Mouse (Mus musculus) kidney, embryonic 14.5 days (tissue): Measurements from ENCODE around the gene Aunip. TPM values are rescaled to one million over a fixed set of nuclear protein-coding genes. Genes with fewer than 3 reads are reported as not detected.

Experiments used
- ATAC-seq: fragments of 200-750 bp; cut with Nextera tagmentation; 2 replicates; pipeline ENCODE4 v1.8.0; 2017; ENCODE audit warnings: moderate number of reproducible peaks, mild to moderate bottlenecking, moderate TSS enrichment, moderate library complexity; ENCODE audit not compliant: low FRiP score, low TSS enrichment
- H3K27ac ChIP-seq: fragments of 300-500 bp; sonication (generic); 2 replicates; pipeline ENCODE4 v1.5.1; 2014; ENCODE audit warnings: low read depth, mild to moderate bottlenecking, low read length, moderate library complexity, mixed read lengths
- H3K27me3 ChIP-seq: fragments of 300-500 bp; sonication (generic); 2 replicates; pipeline ENCODE4 v1.6.1; 2014; ENCODE audit warnings: mild to moderate bottlenecking, low read length; ENCODE audit not compliant: control insufficient read depth, insufficient read depth
- H3K36me3 ChIP-seq: fragments of 300-500 bp; sonication (generic); 2 replicates; pipeline ENCODE4 v1.6.1; 2014; ENCODE audit warnings: low read length, mixed read lengths; ENCODE audit not compliant: control insufficient read depth, insufficient read depth
- H3K4me1 ChIP-seq: fragments of 300-500 bp; sonication (generic); 2 replicates; pipeline ENCODE4 v1.6.1; 2014; ENCODE audit warnings: low read length, mixed read lengths; ENCODE audit not compliant: control insufficient read depth, insufficient read depth
- H3K4me2 ChIP-seq: fragments of 300-500 bp; sonication (generic); replicated peaks from 2 replicates; pipeline ENCODE4 v1.6.1; 2014; ENCODE audit warnings: low read depth, mild to moderate bottlenecking, low read length
- H3K4me3 ChIP-seq: fragments of 300-500 bp; sonication (generic); 2 replicates; pipeline ENCODE4 v1.5.1; 2014; ENCODE audit warnings: mild to moderate bottlenecking, low read length
- H3K9ac ChIP-seq: fragments of 300-500 bp; sonication (generic); 2 replicates; pipeline ENCODE4 v1.6.1; 2014; ENCODE audit warnings: low read depth, mild to moderate bottlenecking, low read length, moderate library complexity
- H3K9me3 ChIP-seq: fragments of 300-500 bp; sonication (generic); 2 replicates; pipeline ENCODE4 v1.6.1; 2016; ENCODE audit warnings: low read length; ENCODE audit not compliant: control insufficient read depth
- WGBS: fragments of 180-500 bp; shearing (Covaris S2); extraction: QIAGEN DNeasy Blood & Tissue Kit; methylation state at CpG from one replicate; pipeline ENCODE4 v1.1.7; 2014; 5-methylcytosine and 5-hydroxymethylcytosine counted together
- polyA plus RNA-seq: library from polyadenylated mRNA; unstranded; fragments of >200 nt; fragmentation: Nextera tagmentation; extraction: Ambion mirVana; gene quantifications from 2 replicates; pipeline ENCODE4 v1.2.1, GENCODE M21; 2014

The Aunip gene
- polyA plus RNA-seq, 1 experiment from 2014 or later: 5.9 TPM

DNA sequence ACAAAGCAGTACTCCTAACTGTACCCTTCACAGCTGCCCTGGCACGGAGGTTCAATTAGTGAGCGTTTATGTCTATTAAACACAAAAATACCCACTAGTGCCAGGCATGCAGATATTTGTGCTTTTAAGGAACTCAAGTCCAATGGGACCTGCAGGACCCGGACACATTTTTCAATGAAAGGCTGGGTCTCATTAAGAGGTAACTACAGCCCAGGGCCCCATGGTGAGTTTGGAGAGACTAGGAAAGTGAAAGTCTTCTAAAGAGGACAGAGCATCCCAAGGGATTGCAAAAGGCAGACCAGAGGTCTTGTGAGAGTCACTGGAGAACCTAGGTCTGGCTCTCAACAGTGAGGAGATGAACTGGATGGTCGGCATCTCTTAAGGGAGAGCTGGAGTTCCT is 22.6 kb downstream of the Aunip start:
- Histone ChIP-seq H3K4me1 (peaks cover 10% of the 10 kb centered on the region), H3K36me3 (peaks cover 27% of the 10 kb centered on the region), H3K9me3 (no peaks in the 10 kb centered on the region), H3K27ac (no peak overlapping the region), H3K4me2 (peak overlapping the region; percentile 94; the same call in 1 of the 2 replicates), H3K4me3 (peak overlapping the region; percentile 98; the same call in 1 of the 2 replicates), H3K9ac (peak overlapping the region; percentile 86; the same call in 1 of the 2 replicates), H3K27me3 (no peaks in the 10 kb centered on the region)
- 88% methylated on average over 4 of the region's 4 CpGs for WGBS
- ATAC-seq: no peak

DNA sequence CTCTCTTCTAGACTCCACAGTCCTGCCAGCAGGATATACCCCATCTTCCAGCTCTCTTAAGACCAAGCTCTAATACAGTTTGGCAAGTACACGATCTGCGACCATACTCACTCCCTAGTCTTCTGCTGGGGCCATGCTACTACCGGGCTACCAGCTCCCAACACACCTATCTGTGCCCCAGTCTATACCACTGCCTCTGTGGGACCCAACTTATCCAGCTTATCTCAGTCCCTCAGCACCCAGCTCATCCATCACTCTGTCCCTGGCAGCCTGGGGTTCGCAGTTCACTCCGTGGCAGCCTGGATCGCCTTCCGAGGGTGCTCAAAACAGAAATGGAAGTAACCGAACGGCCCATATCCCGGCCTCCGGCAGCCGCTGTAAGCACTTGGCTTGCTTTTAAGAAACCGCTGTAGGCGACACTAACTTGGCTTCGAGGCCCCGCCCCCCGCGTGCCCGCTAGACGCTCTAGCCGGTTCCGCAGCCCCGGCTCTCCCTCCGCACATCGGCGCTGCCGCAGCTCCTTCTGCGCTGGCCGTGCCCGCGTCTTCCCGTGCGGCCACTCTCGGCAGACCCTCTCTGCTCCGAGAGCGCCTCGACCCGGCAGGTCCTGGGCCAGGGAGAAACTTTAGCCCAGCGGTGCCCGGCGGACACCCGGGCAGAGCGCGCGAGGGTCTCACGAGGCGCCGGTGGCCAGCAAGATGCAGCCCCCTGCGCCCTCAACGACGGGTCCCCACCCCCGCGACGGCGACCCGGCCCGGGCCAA is 23.5 kb downstream of the Aunip start:
- Histone ChIP-seq H3K9ac (peak overlapping the region; percentile 86), H3K27me3 (no peaks in the 10 kb centered on the region), H3K9me3 (no peaks in the 10 kb centered on the region), H3K4me2 (peak overlapping the region; percentile 94), H3K4me3 (peak overlapping the region; percentile 98), H3K36me3 (peaks cover 25% of the 10 kb centered on the region), H3K4me1 (peaks cover 10% of the 10 kb centered on the region), H3K27ac (peak overlapping the region; percentile 90)
- ATAC-seq: peak; percentile 20
- WGBS: under 1% methylated on average over 55 of the region's 57 CpGs

DNA sequence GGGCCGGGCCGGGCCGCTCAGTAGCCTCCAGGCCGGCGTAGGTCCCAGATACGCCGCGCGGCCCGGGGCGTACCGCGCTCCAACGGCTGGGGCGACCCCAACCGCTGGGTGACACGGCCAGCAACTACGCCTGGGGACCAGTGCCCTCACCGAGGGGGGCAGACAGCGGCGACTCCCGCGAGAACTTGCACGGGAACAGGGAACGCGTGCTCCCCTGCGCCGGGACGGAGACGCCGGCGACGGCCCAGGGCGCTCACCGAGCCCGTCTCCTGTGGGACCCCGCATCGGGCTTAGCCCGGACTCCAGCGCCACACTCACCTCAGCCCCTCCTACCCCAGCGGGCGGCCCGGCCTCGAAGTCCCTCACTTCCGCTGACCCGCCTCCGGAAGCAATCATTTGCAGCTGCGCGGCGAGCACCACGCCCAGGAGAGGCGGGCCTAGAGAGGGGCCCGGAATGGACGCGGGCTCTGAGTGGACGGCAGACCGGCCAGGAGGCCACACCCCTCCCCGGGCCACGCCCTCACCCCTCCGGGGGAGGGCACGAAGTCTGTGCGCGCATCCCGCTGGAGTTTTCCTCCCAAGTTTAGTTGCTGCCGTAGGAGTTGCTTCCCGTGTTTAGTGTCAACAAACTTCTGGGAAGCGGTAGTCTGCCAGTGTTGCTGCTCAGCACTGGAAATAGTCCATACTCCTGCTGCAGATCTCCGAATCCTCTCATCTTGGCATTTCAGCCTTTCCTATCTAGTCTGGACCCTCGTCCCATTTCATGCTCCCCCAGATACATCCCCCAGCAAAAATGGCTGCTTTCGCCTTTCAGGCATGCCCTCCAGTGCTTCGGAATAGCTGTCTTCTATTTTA is 24.4 kb downstream of the Aunip start, which contains the start of gene Mtfr1l:
Gene Mtfr1l (minus strand): TSS at position 456 of the 855 bp plus-strand sequence.
- peak within 1 kb of the TSS; percentile 90 for H3K27ac ChIP-seq
- H3K4me2 ChIP-seq: peak within 1 kb of the TSS; percentile 94
- H3K9ac ChIP-seq: peak within 1 kb of the TSS; percentile 86
- ATAC-seq: peak; percentile 98
- H3K4me3 ChIP-seq: peak within 1 kb of the TSS; percentile 98
- under 1% methylated on average over 64 of the region's 71 CpGs for WGBS
- H3K27me3 ChIP-seq: no peaks in the 10 kb centered on the region
- H3K4me1 ChIP-seq: peaks cover 10% of the 10 kb centered on the region
- H3K9me3 ChIP-seq: no peaks in the 10 kb centered on the region
- peaks cover 24% of the 10 kb centered on the region for H3K36me3 ChIP-seq

DNA sequence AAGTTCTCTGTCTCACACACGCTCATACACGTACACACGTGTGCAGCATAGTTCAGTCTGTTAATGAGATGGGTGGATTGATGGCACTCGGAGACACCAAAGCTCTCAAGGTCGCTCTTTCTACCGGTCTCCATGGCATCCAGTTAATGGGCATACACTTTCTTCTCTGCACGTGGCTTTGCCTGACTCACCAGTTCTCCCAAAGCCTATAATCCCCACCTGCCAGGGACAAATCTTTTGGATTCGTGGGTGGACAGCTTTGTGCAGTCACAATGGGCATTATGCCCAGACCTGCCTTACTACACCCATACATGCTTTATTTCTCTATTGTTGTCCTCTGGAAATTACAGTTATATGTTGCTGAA is 25.0 kb downstream of the Aunip start:
- Histone ChIP-seq H3K4me3 (peak overlapping the region; percentile 98), H3K4me1 (peaks cover 10% of the 10 kb centered on the region), H3K27ac (peak overlapping the region; percentile 68; the same call in 1 of the 2 replicates), H3K4me2 (peak overlapping the region; percentile 92), H3K9ac (peak overlapping the region; percentile 86), H3K36me3 (peaks cover 26% of the 10 kb centered on the region), H3K9me3 (no peaks in the 10 kb centered on the region), H3K27me3 (no peaks in the 10 kb centered on the region)
- ATAC-seq: no peak; the same call in 1 of the 2 replicates
- 7% methylated on average over 8 of the region's 8 CpGs for WGBS

DNA sequence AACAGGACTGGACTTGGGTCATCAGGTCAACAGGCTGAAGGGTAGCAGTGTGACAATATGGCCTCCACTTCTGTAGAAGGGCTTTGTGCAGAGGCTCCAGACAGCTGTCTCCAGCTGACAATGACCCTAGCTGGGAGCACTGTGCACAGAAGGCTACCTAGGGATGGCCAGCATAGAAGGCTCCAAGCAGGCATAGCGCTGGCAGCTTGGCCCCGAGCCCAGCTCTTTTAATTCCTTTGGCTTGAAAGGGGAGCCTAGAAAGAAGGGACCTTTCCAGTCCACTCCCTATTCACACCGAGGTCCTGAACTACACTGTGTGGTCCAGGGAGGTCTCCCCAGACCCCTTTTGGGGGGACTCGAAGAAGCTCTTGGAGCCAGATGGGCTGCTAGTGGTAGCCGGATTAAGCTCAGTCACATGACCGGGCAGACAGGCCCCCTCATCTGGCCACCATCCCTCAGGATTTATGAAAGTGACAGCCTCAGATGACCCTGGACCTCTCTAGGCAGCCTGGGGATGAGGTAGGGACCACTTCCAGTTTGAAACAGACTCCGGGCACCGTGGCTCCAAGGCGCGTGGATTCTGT is 28.3 kb downstream of the Aunip start:
- H3K9ac ChIP-seq: no peak overlapping the region

DNA sequence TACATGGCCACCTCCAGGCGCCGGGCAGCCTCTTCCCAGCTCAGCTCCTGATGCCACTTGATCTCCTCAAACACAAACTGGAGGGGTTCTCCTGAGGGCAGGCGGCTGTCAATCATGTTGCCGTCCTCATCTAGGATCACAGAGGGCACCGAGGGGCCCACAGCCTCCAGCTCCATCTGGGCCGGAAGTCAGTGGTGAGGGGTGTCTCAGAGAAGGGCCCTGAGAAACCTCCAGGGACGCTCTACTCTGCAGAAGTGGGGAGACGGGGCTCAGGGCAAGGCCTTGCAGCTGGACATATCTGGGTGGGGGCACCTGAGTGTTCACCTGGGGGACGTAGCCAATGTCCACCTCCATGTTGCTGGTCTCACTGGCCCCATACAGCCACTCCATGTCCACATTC is 31.9 kb downstream of the Aunip start:
- no peaks in the 10 kb centered on the region for H3K27me3 ChIP-seq
- 93% methylated on average over 9 of the region's 9 CpGs for WGBS
- no peak overlapping the region for H3K27ac ChIP-seq
- no peak overlapping the region for H3K4me3 ChIP-seq
- no peak overlapping the region for H3K9ac ChIP-seq
- no peaks in the 10 kb centered on the region for H3K4me1 ChIP-seq
- H3K36me3 ChIP-seq: peaks cover 71% of the 10 kb centered on the region
- H3K9me3 ChIP-seq: no peaks in the 10 kb centered on the region
- no peak overlapping the region for H3K4me2 ChIP-seq
- ATAC-seq: no peak

More for the DNA sequence above, 28.3 kb downstream of the Aunip start:
- Histone ChIP-seq H3K27ac (no peak overlapping the region), H3K9me3 (no peaks in the 10 kb centered on the region), H3K27me3 (no peaks in the 10 kb centered on the region), H3K4me3 (no peak overlapping the region), H3K4me1 (peaks cover 2% of the 10 kb centered on the region; the same call in 1 of the 2 replicates), H3K36me3 (peaks cover 46% of the 10 kb centered on the region), H3K4me2 (no peak overlapping the region)
- WGBS: 91% methylated on average over 10 of the region's 10 CpGs
- ATAC-seq: no peak

DNA sequence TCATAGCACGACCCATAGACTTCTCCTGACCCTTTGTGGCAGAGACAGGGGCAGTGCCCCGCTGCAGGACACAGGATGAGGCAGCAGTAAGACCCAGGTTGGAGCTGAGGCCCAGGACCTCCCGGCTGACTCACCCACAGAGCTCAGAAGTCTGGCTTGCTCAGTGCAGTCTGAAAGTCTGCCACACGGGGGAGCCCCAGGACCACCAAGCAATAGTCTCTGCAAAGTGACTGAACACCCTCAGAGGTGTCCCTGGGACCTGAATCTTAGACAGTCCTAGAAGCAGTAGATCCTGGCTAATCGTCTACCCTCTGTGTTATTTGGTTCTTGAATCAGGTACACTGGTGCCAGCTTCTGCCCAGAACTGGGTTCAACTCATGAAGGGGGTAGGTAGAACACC is 32.5 kb downstream of the Aunip start:
- Histone ChIP-seq H3K27me3 (no peaks in the 10 kb centered on the region), H3K4me1 (no peaks in the 10 kb centered on the region), H3K4me2 (no peak overlapping the region), H3K9ac (no peak overlapping the region), H3K9me3 (no peaks in the 10 kb centered on the region), H3K27ac (no peak overlapping the region), H3K4me3 (no peak overlapping the region), H3K36me3 (peaks cover 75% of the 10 kb centered on the region)
- ATAC-seq: peak; percentile 63; the same call in 1 of the 2 replicates
- 7% methylated on average over 5 of the region's 5 CpGs for WGBS

DNA sequence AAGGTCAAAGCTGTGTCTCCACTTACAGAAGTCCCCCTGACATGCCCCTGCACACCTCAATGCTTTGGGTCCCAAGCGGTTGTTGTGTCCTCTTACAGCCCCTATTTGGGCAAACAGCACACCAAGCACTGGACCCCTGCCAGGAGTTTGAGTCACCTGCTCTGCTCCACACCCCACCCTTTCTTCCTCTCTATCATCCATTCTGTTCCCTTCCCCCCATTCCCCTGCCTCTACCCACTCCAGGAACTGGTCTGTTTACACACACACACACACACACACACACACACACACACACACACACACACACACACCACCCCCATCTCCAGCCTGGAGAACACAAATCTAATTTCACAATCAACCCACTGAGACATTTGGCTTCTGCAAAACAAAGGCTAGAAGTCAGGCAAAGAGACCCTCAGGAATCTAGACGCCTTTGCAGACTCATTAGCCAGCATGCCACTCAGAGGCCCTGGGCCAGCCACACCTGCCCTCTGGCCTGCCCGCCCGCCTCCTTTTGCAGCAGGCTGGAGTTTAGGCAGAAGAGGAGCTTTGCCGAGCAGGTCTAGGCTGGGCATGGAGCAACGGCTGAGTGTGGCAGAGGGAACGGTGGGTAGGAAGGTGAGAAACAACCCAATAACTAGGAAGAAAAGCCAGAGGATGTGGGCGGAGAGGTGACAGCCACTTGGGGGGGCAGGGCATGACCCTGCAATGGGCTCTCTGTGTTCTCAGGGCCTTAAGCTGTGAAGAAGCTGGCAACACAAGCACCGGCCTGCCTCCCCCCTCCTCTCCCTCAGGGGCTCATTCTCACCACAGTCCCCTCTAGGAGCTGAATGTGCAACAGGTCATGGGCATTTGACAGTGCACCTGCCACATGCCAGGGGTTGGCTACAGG is 36.3 kb downstream of the Aunip start:
- Histone ChIP-seq H3K9ac (no peak overlapping the region; the same call in 1 of the 2 replicates), H3K27ac (no peak overlapping the region), H3K36me3 (peaks cover 46% of the 10 kb centered on the region), H3K4me1 (0 out of 2 replicates have a peak, but pooled peaks cover 6% of the 10 kb centered on the region), H3K4me3 (no peak overlapping the region), H3K9me3 (peaks cover 6% of the 10 kb centered on the region; the same call in 1 of the 2 replicates), H3K27me3 (no peaks in the 10 kb centered on the region), H3K4me2 (no peak overlapping the region)
- no peak for ATAC-seq
- WGBS: 57% methylated on average over 9 of the region's 9 CpGs
